Mouse (Mus musculus) megakaryocyte progenitor cell, adult 5-6 weeks (primary cell): ENCODE measurements around the gene Ice1. TPM values are rescaled to one million over a fixed set of nuclear protein-coding genes. Genes with fewer than 3 reads are reported as not detected.

Experiments used
- ATAC-seq: replicated peaks from 2 replicates; pipeline ENCODE4 v1.8.0; 2016; ENCODE audit warnings: mild to moderate bottlenecking, moderate TSS enrichment, inconsistent platforms; ENCODE audit not compliant: poor library complexity
- total RNA-seq, 2 experiments: library from RNA; stranded (forward) in 1 of 2; stranded (reverse) in 1 of 2; fragments of 157-497, 149-512 nt in 1 of 2; fragments of 200-1000 nt in 1 of 2; gene quantifications; 2 replicates each; pipeline versions ENCODE4 v1.2.3 to v1.2.4; 2015 to 2017

The Ice1 gene
- total RNA-seq (2015): 30.7 and 30.9 TPM in 2 replicates
- total RNA-seq (2017): 17.7 and 19.7 TPM in 2 replicates

- ATAC-seq: peak; percentile 7; the same call in 1 of the 2 replicates
Observed at GRCm38 (mm10) chr13:70637282-70637661, at the start of gene Ice1. Gene Ice1 (minus strand): TSS chr13:70637634.

GRCm38 (mm10) chr13:70685825-70686224, 48.4 kb upstream of the Ice1 start:
- ATAC-seq: no peak

- no peak for ATAC-seq
Observed at GRCm38 (mm10) chr13:70684976-70685609, 47.7 kb upstream of the Ice1 start.

GRCm38 (mm10) chr13:70681411-70682183, 44.2 kb upstream of the Ice1 start:
- no peak for ATAC-seq

GRCm38 (mm10) chr13:70680316-70680715, 42.9 kb upstream of the Ice1 start:
- ATAC-seq: no peak

GRCm38 (mm10) chr13:70677689-70678088, 40.3 kb upstream of the Ice1 start:
- ATAC-seq: no peak

- ATAC-seq: no peak
Observed at GRCm38 (mm10) chr13:70676243-70677183, 39.1 kb upstream of the Ice1 start.

GRCm38 (mm10) chr13:70674998-70675397, 37.6 kb upstream of the Ice1 start:
- ATAC-seq: no peak

GRCm38 (mm10) chr13:70670080-70670479, 32.6 kb upstream of the Ice1 start:
- no peak for ATAC-seq

GRCm38 (mm10) chr13:70659715-70660114, 22.3 kb upstream of the Ice1 start:
- peak; percentile 100 for ATAC-seq

- no peak for ATAC-seq
Observed at GRCm38 (mm10) chr13:70656741-70657140, 19.3 kb upstream of the Ice1 start.

- no peak for ATAC-seq
Observed at GRCm38 (mm10) chr13:70656329-70656728, 18.9 kb upstream of the Ice1 start.

- ATAC-seq: no peak
Observed at GRCm38 (mm10) chr13:70655570-70655969, 18.1 kb upstream of the Ice1 start.

GRCm38 (mm10) chr13:70654091-70654770, 16.8 kb upstream of the Ice1 start:
- ATAC-seq: no peak

- no peak for ATAC-seq
Observed at GRCm38 (mm10) chr13:70653457-70653856, 16.0 kb upstream of the Ice1 start.

GRCm38 (mm10) chr13:70650011-70650436, 12.6 kb upstream of the Ice1 start:
- ATAC-seq: peak; percentile 38

- ATAC-seq: no peak
Observed at GRCm38 (mm10) chr13:70645968-70646505, 8.6 kb upstream of the Ice1 start.

GRCm38 (mm10) chr13:70644083-70644462, 6.6 kb upstream of the Ice1 start:
- no peak for ATAC-seq

GRCm38 (mm10) chr13:70643408-70644082, 6.1 kb upstream of the Ice1 start:
- ATAC-seq: peak; percentile 77

GRCm38 (mm10) chr13:70641941-70642340, 4.5 kb upstream of the Ice1 start:
- ATAC-seq: no peak
